Comparison of ENCODE assay signal across 8 mouse cellular contexts in the genomic region with DNA sequence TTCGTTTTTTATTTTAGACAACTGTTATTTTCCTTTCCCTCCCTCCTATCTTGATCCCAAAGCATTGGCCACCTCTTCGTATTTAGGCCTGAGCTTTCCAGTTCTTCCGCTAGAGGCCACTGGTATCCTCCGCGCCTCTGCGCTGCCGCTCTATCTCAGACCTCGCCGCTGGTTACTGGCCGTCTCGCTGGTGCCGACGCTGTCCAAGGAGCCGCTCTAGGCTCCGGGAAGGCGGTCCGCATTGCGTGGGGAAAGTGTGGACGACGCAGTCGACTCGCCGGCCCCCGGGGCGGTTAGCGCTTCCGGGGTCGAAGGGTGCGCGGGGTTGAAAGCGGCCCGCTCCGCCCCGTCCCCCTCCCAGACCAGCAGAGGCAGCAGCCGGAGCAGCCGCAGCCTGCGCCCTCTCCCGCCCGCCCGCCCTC. TPM values are rescaled to one million over a fixed set of nuclear protein-coding genes. Genes with fewer than 3 reads are reported as not detected.
DNase-seq lines count a peak whose midpoint lies in the region; ATAC-seq and TF ChIP-seq lines count a peak whose summit lies in the region.

A gene (plus strand): TSS at position 357 of the 422 bp plus-strand sequence.

- TF ChIP-seq CTCF in MEL (IDR thresholded peaks at IDR 0.05 in 2 of 3, conservative IDR thresholded peaks at IDR 0.05 in 1 of 3; ENCODE audit: control insufficient read depth in 1 of 3, insufficient read depth in 1 of 3, low read depth in 2 of 3, low read length in 3 of 3, poor library complexity in 1 of 3, severe bottlenecking in 1 of 3): peak; percentile 87 to 94 (median 88)
- peak; percentile 74 for TF ChIP-seq CTCF in cerebellum, adult 2 months (IDR thresholded peaks at IDR 0.05; ENCODE audit: borderline replicate concordance, insufficient read depth, low read depth, low read length)
- TF ChIP-seq CTCF in forebrain, postnatal 0 days (IDR thresholded peaks at IDR 0.05; ENCODE audit: low read depth): peak; percentile 88

- no peak for TF ChIP-seq EP300 in MEL (IDR thresholded peaks at IDR 0.05; ENCODE audit: low read depth in 1 of 2, low read length in 2 of 2)

- H3K9ac ChIP-seq in MEL (ENCODE audit: control insufficient read depth, low read depth, low read length, poor library complexity, severe bottlenecking): peak within 1 kb of the TSS; percentile 99
- peak within 1 kb of the TSS; percentile 81 for H3K9ac ChIP-seq in forebrain, postnatal 0 days
- H3K9ac ChIP-seq in lung, embryonic 15.5 days: peak within 1 kb of the TSS; percentile 97

- TF ChIP-seq POLR2A in MEL (IDR thresholded peaks at IDR 0.05; ENCODE audit: control insufficient read depth in 1 of 2, insufficient read depth in 1 of 2, low read depth in 1 of 2, low read length in 2 of 2, poor library complexity in 1 of 2): peak in 1 of 2 experiments; percentile 65; a peak in 1 of 4 replicates
- peak; percentile 45; the same call in 1 of the 2 replicates for TF ChIP-seq POLR2A in cerebellum, adult 2 months (IDR thresholded peaks at IDR 0.05; ENCODE audit: borderline replicate concordance, insufficient read depth, low read length)

- H3K4me2 ChIP-seq in forebrain, postnatal 0 days (ENCODE audit: low read depth): peak within 1 kb of the TSS; percentile 63
- peak within 1 kb of the TSS; percentile 61 for H3K4me2 ChIP-seq in lung, embryonic 15.5 days

- peak within 1 kb of the TSS; percentile 95 for H3K27ac ChIP-seq in MEL (ENCODE audit: control insufficient read depth, low read depth, low read length)
- H3K27ac ChIP-seq in cerebellum, adult 2 months (ENCODE audit: insufficient read depth, low read length): peak within 1 kb of the TSS; percentile 65; the same call in 1 of the 2 replicates
- H3K27ac ChIP-seq in forebrain, postnatal 0 days (ENCODE audit: low read depth, low read length): peak within 1 kb of the TSS; percentile 97
- peak within 1 kb of the TSS; percentile 99 for H3K27ac ChIP-seq in lung, embryonic 15.5 days

- peaks cover 6 to 9% of the 10 kb centered on the region in 2 experiments; a peak in 2 of 4 replicates for H3K4me1 ChIP-seq in MEL (ENCODE audit: control insufficient read depth in 1 of 2, insufficient read depth in 2 of 2, low read length in 2 of 2)
- no peaks in the 10 kb centered on the region; the same call in 1 of the 2 replicates for H3K4me1 ChIP-seq in cerebellum, adult 2 months (ENCODE audit: control insufficient read depth, insufficient read depth, low read length)
- H3K4me1 ChIP-seq in forebrain, postnatal 0 days (ENCODE audit: insufficient read depth): peaks cover 6% of the 10 kb centered on the region; the same call in 1 of the 2 replicates
- H3K4me1 ChIP-seq in lung, embryonic 15.5 days: peaks cover 10% of the 10 kb centered on the region

- no peaks in the 10 kb centered on the region for H3K27me3 ChIP-seq in MEL (ENCODE audit: control insufficient read depth in 1 of 2, insufficient read depth in 2 of 2, low read length in 2 of 2)
- H3K27me3 ChIP-seq in cerebellum, adult 2 months (ENCODE audit: control insufficient read depth, insufficient read depth, low read length): no peaks in the 10 kb centered on the region
- H3K27me3 ChIP-seq in forebrain, postnatal 0 days (ENCODE audit: insufficient read depth, low read length): no peaks in the 10 kb centered on the region
- H3K27me3 ChIP-seq in lung, embryonic 15.5 days: no peaks in the 10 kb centered on the region

- H3K4me3 ChIP-seq in MEL (ENCODE audit: control insufficient read depth in 1 of 2, insufficient read depth in 1 of 2, low read depth in 2 of 2, low read length in 2 of 2): peak within 1 kb of the TSS; percentile 81 to 92
- peak within 1 kb of the TSS; percentile 67 for H3K4me3 ChIP-seq in cerebellum, adult 2 months (replicated peaks; ENCODE audit: insufficient read depth, low read depth, low read length)
- H3K4me3 ChIP-seq in forebrain, postnatal 0 days (ENCODE audit: low read depth, low read length): peak within 1 kb of the TSS; percentile 88
- H3K4me3 ChIP-seq in lung, embryonic 15.5 days: peak within 1 kb of the TSS; percentile 94

- H3K36me3 ChIP-seq in MEL (ENCODE audit: control insufficient read depth in 1 of 2, insufficient read depth in 2 of 2, low read length in 2 of 2): peaks cover 26 to 34% of the 10 kb centered on the region in 2 experiments
- H3K36me3 ChIP-seq in forebrain, postnatal 0 days (ENCODE audit: insufficient read depth): peaks cover 8% of the 10 kb centered on the region
- H3K36me3 ChIP-seq in lung, embryonic 15.5 days: peaks cover 18% of the 10 kb centered on the region

- no peak for TF ChIP-seq RAD21 in MEL (IDR thresholded peaks at IDR 0.05; ENCODE audit: low read depth, low read length)

- ATAC-seq in forebrain, postnatal 0 days: peak; percentile 98
- ATAC-seq in lung, embryonic 15.5 days (ENCODE audit: borderline replicate concordance, extremely low read depth, low FRiP score, low TSS enrichment): peak; percentile 100

- 1% methylated on average over 33 of the region's 40 CpGs for WGBS in cerebellum, adult 2 months
- WGBS in forebrain, postnatal 0 days: 3% methylated on average over 37 of the region's 40 CpGs
- WGBS in lung, embryonic 15.5 days: under 1% methylated on average over 34 of the region's 40 CpGs

- DNase-seq in MEL (ENCODE audit: low read depth, low spot score): peak; percentile 100
- DNase-seq in cerebellum, adult 2 months: peak; percentile 95 to 98
- peak; percentile 99 for DNase-seq in forebrain, postnatal 0 days
- DNase-seq in heart, postnatal 4 days: peak; percentile 97
- DNase-seq in layer of hippocampus, adult 8-10 months (ENCODE audit: low spot score in 2 of 2): peak; percentile 95
- peak; percentile 97 for DNase-seq in ovary, adult 18-20 months (ENCODE audit: low spot score)
- peak; percentile 98 for DNase-seq in thymus, postnatal 0 days (ENCODE audit: low spot score)

- H3K79me2 ChIP-seq in MEL (ENCODE audit: control insufficient read depth, insufficient read depth, low read length, poor library complexity): peaks cover 34% of the 10 kb centered on the region

- no peaks in the 10 kb centered on the region for H3K9me3 ChIP-seq in MEL (replicated peaks; ENCODE audit: insufficient read depth, low read length)
- no peaks in the 10 kb centered on the region for H3K9me3 ChIP-seq in forebrain, postnatal 0 days (ENCODE audit: low read length)
- H3K9me3 ChIP-seq in lung, embryonic 15.5 days: no peaks in the 10 kb centered on the region

TF ChIP-seq in MEL, 35 proteins besides CTCF, POLR2A, EP300 and RAD21 (continues in another document):
- TF ChIP-seq MXI1 (IDR thresholded peaks at IDR 0.05; ENCODE audit: low read depth, low read length): peak; percentile 50; the same call in 1 of the 2 replicates
- peak; percentile 79 for TF ChIP-seq TCF12 (IDR thresholded peaks at IDR 0.05; ENCODE audit: low read depth, low read length)
- TF ChIP-seq ETS1 (IDR thresholded peaks at IDR 0.05; ENCODE audit: low read depth, low read length): peak; percentile 5; the same call in 1 of the 2 replicates
- TF ChIP-seq MAX (IDR thresholded peaks at IDR 0.05; ENCODE audit: low read length): peak; percentile 29; the same call in 1 of the 2 replicates
- peak; percentile 96 for TF ChIP-seq MAZ (IDR thresholded peaks at IDR 0.05; ENCODE audit: low read depth, low read length)
- TF ChIP-seq ELF1 (IDR thresholded peaks at IDR 0.05; ENCODE audit: low read depth, low read length): peak; percentile 91
- no peak for TF ChIP-seq CHD1 (IDR thresholded peaks at IDR 0.05; ENCODE audit: low read depth, low read length)
- TF ChIP-seq TBP (IDR thresholded peaks at IDR 0.05; ENCODE audit: low read depth, low read length): peak; percentile 89
- TF ChIP-seq E2F4 (IDR thresholded peaks at IDR 0.05; ENCODE audit: borderline replicate concordance, low read depth, low read length): no peak
- 0 out of 2 replicates have a peak, but pooled peaks have one; percentile 35 for TF ChIP-seq USF1 (IDR thresholded peaks at IDR 0.05; ENCODE audit: low read depth, low read length)
- no peak for TF ChIP-seq ZNF384 (IDR thresholded peaks at IDR 0.05; ENCODE audit: low read depth, low read length)
- peak; percentile 72 for TF ChIP-seq GATA1 (IDR thresholded peaks at IDR 0.05; ENCODE audit: low read depth, low read length)
- peak; percentile 61; the same call in 1 of the 2 replicates for TF ChIP-seq NRF1 (IDR thresholded peaks at IDR 0.05; ENCODE audit: insufficient read depth, low read depth, low read length, poor library complexity, severe bottlenecking)
- TF ChIP-seq BHLHE40 (IDR thresholded peaks at IDR 0.05; ENCODE audit: borderline replicate concordance, low read depth, low read length): no peak
- TF ChIP-seq ZKSCAN1 (IDR thresholded peaks at IDR 0.05; ENCODE audit: low read depth, low read length): no peak
- no peak for TF ChIP-seq JUND (IDR thresholded peaks at IDR 0.05; ENCODE audit: low read depth, low read length)
- TF ChIP-seq HCFC1 (IDR thresholded peaks at IDR 0.05; ENCODE audit: low read depth, low read length): peak; percentile 94
- no peak for TF ChIP-seq TAL1 (IDR thresholded peaks at IDR 0.05; ENCODE audit: low read length)
- no peak for TF ChIP-seq POLR2AphosphoS5 (IDR thresholded peaks at IDR 0.05; ENCODE audit: borderline replicate concordance, low read depth, low read length)
- peak; percentile 89 for TF ChIP-seq KAT2A (conservative IDR thresholded peaks at IDR 0.05; ENCODE audit: low read depth, low read length)
- TF ChIP-seq GABPA (IDR thresholded peaks at IDR 0.05; ENCODE audit: low read depth, low read length): peak; percentile 86; the same call in 1 of the 2 replicates
- peak; percentile 84 for TF ChIP-seq NELFE (IDR thresholded peaks at IDR 0.05; ENCODE audit: low read depth, low read length)
- no peak for TF ChIP-seq MYB (IDR thresholded peaks at IDR 0.05; ENCODE audit: low read depth, low read length)
- no peak for TF ChIP-seq RCOR1 (IDR thresholded peaks at IDR 0.05; ENCODE audit: low read depth, low read length)
- no peak for TF ChIP-seq SMC3 (IDR thresholded peaks at IDR 0.05; ENCODE audit: low read depth, low read length)
- no peak for TF ChIP-seq CHD2 (IDR thresholded peaks at IDR 0.05; ENCODE audit: low read length)

RNA-seq across cellular contexts. Expression of the gene that starts here (rescaled TPM):
- 359 and 427 TPM in 2 replicates for total RNA-seq in MEL (2012; rRNA removed)
- 1,000 to 10,000 TPM in 1 of 2 experiments, 100 to 1,000 TPM in 1; 977 to 2,091 TPM for polyA plus RNA-seq in MEL (2012; ENCODE audit: insufficient read depth in 1 of 2, insufficient read length in 2 of 2, low read depth in 1 of 2, low replicate concordance in 2 of 2, missing spikeins in 1 of 2)
- 539 and 562 TPM in 2 replicates for polyA plus RNA-seq in cerebellum, adult 2 months (2012; rRNA removed)
- total RNA-seq in forebrain, postnatal 0 days (2014; rRNA removed): 134 and 154 TPM in 2 replicates
- 102 and 103 TPM in 2 replicates for polyA plus RNA-seq in forebrain, postnatal 0 days (2015; fragmentation: Nextera tagmentation; extraction: Ambion mirVana)
- total RNA-seq in heart, postnatal 4 days (2021): 100 to 1,000 TPM; 703 to 721 TPM
- 100 to 1,000 TPM; 489 to 507 (median 494) TPM for total RNA-seq in layer of hippocampus, adult 8-10 months (2022)
- 217 TPM in 2 replicates for polyA plus RNA-seq in lung, embryonic 15.5 days (2015; fragmentation: Nextera tagmentation; extraction: Ambion mirVana)
- polyA plus RNA-seq in thymus, postnatal 0 days (2015; fragmentation: Nextera tagmentation; extraction: Ambion mirVana): 263 and 265 TPM in 2 replicates

Comparison
In these comparisons a context has a peak if more than half of its experiments do, and no peak if none do; other contexts are left out.
1. Peak in every context shown above with its lines: DNase-seq, ATAC-seq, H3K4me3 ChIP-seq and H3K27ac ChIP-seq.